Mouse (Mus musculus): Measurements from ENCODE around the gene Clec16a.

DNA sequence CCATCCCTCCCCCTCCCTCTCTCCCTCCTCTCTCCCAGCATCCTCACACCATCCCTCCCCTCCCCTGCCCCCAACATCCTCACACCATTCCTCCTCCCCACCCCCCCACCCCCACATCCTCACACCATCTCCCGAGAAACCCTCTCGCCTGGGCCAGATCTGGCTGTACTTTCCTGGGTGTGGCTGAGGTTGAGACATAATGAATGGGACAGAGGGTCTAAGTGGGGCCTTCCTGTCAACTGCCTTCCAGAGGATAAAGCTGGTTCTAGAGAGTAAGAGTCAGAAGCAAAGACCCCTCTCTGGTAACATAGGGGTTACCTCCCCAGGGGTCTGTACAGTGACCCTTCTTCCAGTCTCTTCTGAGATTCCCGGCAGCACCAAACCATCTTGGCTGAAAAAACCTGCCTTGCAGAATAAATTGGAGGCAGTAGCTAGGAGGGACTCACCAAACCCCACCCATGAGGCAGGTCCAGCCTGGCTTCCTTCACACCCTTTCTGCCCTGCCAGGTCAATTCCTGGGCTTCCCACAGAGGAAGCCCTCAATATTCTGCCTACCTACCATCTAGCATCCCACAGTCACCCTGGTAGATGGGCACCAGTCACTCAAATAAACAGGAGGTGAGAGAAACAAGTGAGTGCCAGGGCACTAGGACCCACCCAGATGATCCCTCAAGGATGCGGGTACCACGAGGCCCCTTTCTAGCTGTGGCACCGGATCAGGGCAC, 218.6 kb downstream of the Clec16a start:
- TF ChIP-seq POLR2A (IDR thresholded peaks at IDR 0.05; ENCODE audit: low read depth, low read length) = no peak
- no peak for TF ChIP-seq CTCF (conservative IDR thresholded peaks at IDR 0.05; ENCODE audit: insufficient read depth, insufficient read length, low read depth, low read length)

Data from kidney, adult 2 months (tissue).